Mouse (Mus musculus): ENCODE data around the gene Ctnnbip1. TPM values are rescaled to one million over a fixed set of nuclear protein-coding genes. Genes with fewer than 3 reads are reported as not detected.

The Ctnnbip1 gene
- polyA plus RNA-seq (2015; fragmentation: Nextera tagmentation; extraction: Ambion mirVana) = 47.5 and 47.9 TPM in 2 replicates

GRCm38 (mm10) chr4:149517868-149518340 lies at the start of gene Ctnnbip1:
Ctnnbip1 (plus strand) TSS chr4:149518236.
- no peaks in the 10 kb centered on the region for H3K36me3 ChIP-seq
- no peaks in the 10 kb centered on the region for H3K9me3 ChIP-seq
- ATAC-seq (ENCODE audit: insufficient read depth, low FRiP score, low read depth) = peak; percentile 98
- peaks cover 7% of the 10 kb centered on the region for H3K4me1 ChIP-seq
- H3K27ac ChIP-seq = peak within 1 kb of the TSS; percentile 68
- peak within 1 kb of the TSS; percentile 86 for H3K9ac ChIP-seq
- peak within 1 kb of the TSS; percentile 87 for H3K4me3 ChIP-seq (replicated peaks)
- H3K27me3 ChIP-seq (replicated peaks) = no peaks in the 10 kb centered on the region
- H3K4me2 ChIP-seq = peak within 1 kb of the TSS; percentile 96
- WGBS = under 1% methylated on average over 45 of the region's 46 CpGs

DNA sequence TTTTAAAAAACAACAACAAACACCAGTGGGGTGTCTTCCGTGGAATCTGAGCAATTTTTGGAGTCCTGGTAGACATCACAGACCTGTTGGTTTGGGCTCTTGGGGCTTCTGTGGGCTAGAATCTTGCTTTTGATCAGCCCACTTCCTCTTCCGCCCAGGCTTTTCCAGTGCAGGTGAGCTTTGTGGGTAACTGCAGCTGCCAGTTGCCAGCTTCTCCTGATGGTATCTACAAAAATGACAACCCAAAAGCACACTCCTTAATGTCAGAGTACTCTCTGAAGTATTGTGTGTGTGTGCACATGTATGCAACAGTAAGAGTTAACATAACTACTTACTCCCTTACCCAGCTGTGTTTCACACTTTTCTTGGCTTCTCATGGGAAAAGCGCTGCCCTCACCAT lies 48.5 kb upstream of the Ctnnbip1 start:
- Histone ChIP-seq H3K4me1 (no peaks in the 10 kb centered on the region), H3K27ac (no peak overlapping the region), H3K4me2 (no peak overlapping the region), H3K9me3 (no peaks in the 10 kb centered on the region), H3K9ac (no peak overlapping the region), H3K4me3 (replicated peaks) (no peak overlapping the region), H3K27me3 (replicated peaks) (no peaks in the 10 kb centered on the region), H3K36me3 (peaks cover 27% of the 10 kb centered on the region)
- no peak for ATAC-seq (ENCODE audit: insufficient read depth, low FRiP score, low read depth)
- 88% methylated on average over 3 of the region's 3 CpGs for WGBS

GRCm38 (mm10) chr4:149475096-149475495 lies 42.9 kb upstream of the Ctnnbip1 start:
- Histone ChIP-seq H3K4me1 (no peaks in the 10 kb centered on the region), H3K27ac (no peak overlapping the region), H3K4me2 (no peak overlapping the region), H3K9me3 (no peaks in the 10 kb centered on the region), H3K9ac (no peak overlapping the region), H3K27me3 (replicated peaks) (no peaks in the 10 kb centered on the region), H3K36me3 (peaks cover 16% of the 10 kb centered on the region), H3K4me3 (replicated peaks) (no peak overlapping the region)
- WGBS = 66% methylated on average over 7 of the region's 7 CpGs
- no peak for ATAC-seq (ENCODE audit: insufficient read depth, low FRiP score, low read depth)

GRCm38 (mm10) chr4:149477078-149477477 lies 41.0 kb upstream of the Ctnnbip1 start, which contains the start of gene Tmem274:
Tmem274 (plus strand) TSS chr4:149477378.
- Histone ChIP-seq H3K27me3 (replicated peaks) (no peaks in the 10 kb centered on the region), H3K9me3 (no peaks in the 10 kb centered on the region), H3K4me2 (no peak within 1 kb of the TSS), H3K36me3 (peaks cover 9% of the 10 kb centered on the region), H3K9ac (no peak within 1 kb of the TSS), H3K27ac (no peak within 1 kb of the TSS), H3K4me3 (replicated peaks) (no peak within 1 kb of the TSS), H3K4me1 (no peaks in the 10 kb centered on the region)
- WGBS = 87% methylated on average over 11 of the region's 11 CpGs
- no peak for ATAC-seq (ENCODE audit: insufficient read depth, low FRiP score, low read depth)

DNA sequence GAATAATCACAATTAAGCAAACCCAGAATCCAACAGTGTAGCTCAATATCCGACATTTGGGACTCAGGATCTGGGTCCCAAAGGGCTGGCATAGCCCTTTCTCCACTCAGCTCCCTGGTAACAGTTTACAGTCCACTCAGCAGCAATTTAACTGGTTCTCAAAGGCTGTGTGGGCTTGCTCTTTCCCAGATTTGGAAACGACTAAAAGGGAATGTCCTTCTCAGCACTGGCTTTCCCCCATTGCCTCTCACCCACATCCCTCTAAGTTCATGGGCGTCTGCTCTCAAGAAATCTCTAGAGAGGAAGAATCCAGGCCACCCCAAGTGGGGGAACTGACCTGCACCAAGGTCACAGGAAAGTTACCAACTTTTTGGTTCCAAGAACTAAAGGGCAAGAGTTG lies 33.5 kb upstream of the Ctnnbip1 start:
- 52% methylated on average over 3 of the region's 3 CpGs for WGBS
- Histone ChIP-seq H3K36me3 (peaks cover 6% of the 10 kb centered on the region; the same call in 1 of the 2 replicates), H3K4me1 (peaks cover 5% of the 10 kb centered on the region; the same call in 1 of the 2 replicates), H3K4me2 (peak overlapping the region; percentile 78), H3K4me3 (replicated peaks) (peak overlapping the region; percentile 65), H3K9ac (peak overlapping the region; percentile 45; the same call in 1 of the 2 replicates), H3K27me3 (replicated peaks) (no peaks in the 10 kb centered on the region), H3K9me3 (no peaks in the 10 kb centered on the region), H3K27ac (peak overlapping the region; percentile 52; the same call in 1 of the 2 replicates)
- ATAC-seq (ENCODE audit: insufficient read depth, low FRiP score, low read depth) = no peak

- Histone ChIP-seq H3K9ac (peak within 1 kb of the TSS; percentile 45; the same call in 1 of the 2 replicates), H3K9me3 (no peaks in the 10 kb centered on the region), H3K27me3 (replicated peaks) (no peaks in the 10 kb centered on the region), H3K36me3 (peaks cover 6% of the 10 kb centered on the region; the same call in 1 of the 2 replicates), H3K4me2 (peak within 1 kb of the TSS; percentile 78), H3K4me1 (peaks cover 5% of the 10 kb centered on the region; the same call in 1 of the 2 replicates), H3K27ac (peak within 1 kb of the TSS; percentile 59), H3K4me3 (replicated peaks) (peak within 1 kb of the TSS; percentile 65)
- WGBS = under 1% methylated on average over 60 of the region's 60 CpGs
- ATAC-seq (ENCODE audit: insufficient read depth, low FRiP score, low read depth) = peak; percentile 95
Observed at GRCm38 (mm10) chr4:149485053-149485824, 32.8 kb upstream of the Ctnnbip1 start, which contains the start of the genes Nmnat1 and Lzic. Nmnat1 (minus strand) TSS chr4:149485202. Lzic (plus strand) TSS chr4:149485229.

DNA sequence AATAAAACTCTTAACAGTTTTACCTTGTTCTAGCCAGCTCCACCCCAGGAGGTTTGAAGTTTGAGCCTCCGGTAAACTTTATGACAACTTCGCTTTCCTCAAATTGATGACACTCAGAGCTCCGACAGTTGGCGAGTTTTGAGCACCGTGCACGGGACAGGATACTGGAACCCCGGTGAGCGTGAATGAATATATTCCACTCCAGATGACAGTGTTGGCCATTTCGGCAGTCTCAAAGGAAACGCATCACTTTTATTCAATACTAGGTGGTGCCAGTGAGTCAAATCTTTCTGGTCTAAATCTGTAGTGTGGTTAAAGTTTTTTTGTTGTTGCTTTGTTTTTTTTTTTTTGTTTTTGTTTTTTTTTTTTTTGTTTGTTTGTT lies 32.2 kb upstream of the Ctnnbip1 start:
- peak overlapping the region; percentile 59 for H3K27ac ChIP-seq
- H3K4me3 ChIP-seq (replicated peaks) = peak overlapping the region; percentile 65
- no peaks in the 10 kb centered on the region for H3K9me3 ChIP-seq
- under 1% methylated on average over 10 of the region's 10 CpGs for WGBS
- peaks cover 6% of the 10 kb centered on the region; the same call in 1 of the 2 replicates for H3K36me3 ChIP-seq
- peak overlapping the region; percentile 78 for H3K4me2 ChIP-seq
- H3K4me1 ChIP-seq = peaks cover 5% of the 10 kb centered on the region; the same call in 1 of the 2 replicates
- ATAC-seq (ENCODE audit: insufficient read depth, low FRiP score, low read depth) = no peak
- H3K27me3 ChIP-seq (replicated peaks) = no peaks in the 10 kb centered on the region
- H3K9ac ChIP-seq = peak overlapping the region; percentile 45; the same call in 1 of the 2 replicates

GRCm38 (mm10) chr4:149487729-149488128 lies 30.3 kb upstream of the Ctnnbip1 start:
- H3K9ac ChIP-seq = no peak overlapping the region
- H3K9me3 ChIP-seq = no peaks in the 10 kb centered on the region

GRCm38 (mm10) chr4:149489415-149490240 lies 28.4 kb upstream of the Ctnnbip1 start:
- ATAC-seq (ENCODE audit: insufficient read depth, low FRiP score, low read depth) = peak; percentile 29; the same call in 1 of the 2 replicates
- Histone ChIP-seq H3K27me3 (replicated peaks) (no peaks in the 10 kb centered on the region), H3K27ac (no peak overlapping the region; the same call in 1 of the 2 replicates), H3K9ac (no peak overlapping the region), H3K36me3 (peaks cover 32% of the 10 kb centered on the region), H3K9me3 (no peaks in the 10 kb centered on the region), H3K4me3 (replicated peaks) (no peak overlapping the region), H3K4me2 (no peak overlapping the region), H3K4me1 (peaks cover 3% of the 10 kb centered on the region; the same call in 1 of the 2 replicates)
- WGBS = 86% methylated on average over 14 of the region's 14 CpGs

More at GRCm38 (mm10) chr4:149487729-149488128, 30.3 kb upstream of the Ctnnbip1 start:
- Histone ChIP-seq H3K4me3 (replicated peaks) (no peak overlapping the region), H3K36me3 (peaks cover 16% of the 10 kb centered on the region), H3K4me1 (peaks cover 5% of the 10 kb centered on the region; the same call in 1 of the 2 replicates), H3K27me3 (replicated peaks) (no peaks in the 10 kb centered on the region), H3K27ac (no peak overlapping the region), H3K4me2 (no peak overlapping the region)
- 92% methylated on average over 12 of the region's 12 CpGs for WGBS
- ATAC-seq (ENCODE audit: insufficient read depth, low FRiP score, low read depth) = no peak

GRCm38 (mm10) chr4:149491151-149491550 lies 26.9 kb upstream of the Ctnnbip1 start:
- Histone ChIP-seq H3K4me2 (no peak overlapping the region), H3K9ac (no peak overlapping the region), H3K9me3 (no peaks in the 10 kb centered on the region), H3K4me1 (peaks cover 1% of the 10 kb centered on the region; the same call in 1 of the 2 replicates), H3K36me3 (peaks cover 44% of the 10 kb centered on the region), H3K4me3 (replicated peaks) (no peak overlapping the region), H3K27ac (no peak overlapping the region), H3K27me3 (replicated peaks) (no peaks in the 10 kb centered on the region)
- no peak for ATAC-seq (ENCODE audit: insufficient read depth, low FRiP score, low read depth)
- 97% methylated on average over 3 of the region's 3 CpGs for WGBS

- no peak for ATAC-seq (ENCODE audit: insufficient read depth, low FRiP score, low read depth)
- Histone ChIP-seq H3K4me3 (replicated peaks) (no peak overlapping the region), H3K4me1 (no peaks in the 10 kb centered on the region), H3K9me3 (no peaks in the 10 kb centered on the region), H3K9ac (no peak overlapping the region), H3K4me2 (no peak overlapping the region), H3K27me3 (replicated peaks) (no peaks in the 10 kb centered on the region), H3K36me3 (peaks cover 44% of the 10 kb centered on the region), H3K27ac (no peak overlapping the region)
- 75% methylated on average over 2 of the region's 2 CpGs for WGBS
Observed at GRCm38 (mm10) chr4:149496612-149497011, 21.4 kb upstream of the Ctnnbip1 start.
